Mouse (Mus musculus): ENCODE measurements around the gene Rtkn. TPM values are rescaled to one million over a fixed set of nuclear protein-coding genes. Genes with fewer than 3 reads are reported as not detected.

The Rtkn gene
- polyA plus RNA-seq, 1 experiment = 0.39 TPM

GRCm38 (mm10) chr6:83135571-83136161, 403 bp downstream of the Rtkn start:
- TF ChIP-seq GATA1 (IDR thresholded peaks at IDR 0.05; ENCODE audit: low read length) (no peak), TAL1 (IDR thresholded peaks at IDR 0.05; ENCODE audit: low read length) (no peak)
- H3K27me3 ChIP-seq (ENCODE audit: control insufficient read depth) = peaks cover 70% of the 10 kb centered on the region
- no peaks in the 10 kb centered on the region; the same call in 1 of the 2 replicates for H3K36me3 ChIP-seq (ENCODE audit: control insufficient read depth)
- peaks cover 26% of the 10 kb centered on the region for H3K4me1 ChIP-seq (ENCODE audit: control insufficient read depth)
- peak overlapping the region; percentile 56 for H3K4me3 ChIP-seq (replicated peaks)
- H3K9me3 ChIP-seq (ENCODE audit: control insufficient read depth, low read length) = no peaks in the 10 kb centered on the region

- H3K4me3 ChIP-seq (replicated peaks) = peak overlapping the region; percentile 56
- H3K9me3 ChIP-seq (ENCODE audit: control insufficient read depth, low read length) = no peaks in the 10 kb centered on the region
- peaks cover 75% of the 10 kb centered on the region for H3K27me3 ChIP-seq (ENCODE audit: control insufficient read depth)
- no peaks in the 10 kb centered on the region; the same call in 1 of the 2 replicates for H3K36me3 ChIP-seq (ENCODE audit: control insufficient read depth)
- H3K4me1 ChIP-seq (ENCODE audit: control insufficient read depth) = peaks cover 26% of the 10 kb centered on the region
- no peak for TF ChIP-seq TAL1 (IDR thresholded peaks at IDR 0.05; ENCODE audit: low read length)
- no peak for TF ChIP-seq GATA1 (IDR thresholded peaks at IDR 0.05; ENCODE audit: low read length)
Measured at GRCm38 (mm10) chr6:83136291-83136880, 1.1 kb downstream of the Rtkn start.

GRCm38 (mm10) chr6:83136881-83137575, 1.8 kb downstream of the Rtkn start:
- TF ChIP-seq TAL1 (IDR thresholded peaks at IDR 0.05; ENCODE audit: low read length) (no peak), GATA1 (IDR thresholded peaks at IDR 0.05; ENCODE audit: low read length) (no peak)
- H3K27me3 ChIP-seq (ENCODE audit: control insufficient read depth) = peaks cover 78% of the 10 kb centered on the region
- H3K4me3 ChIP-seq (replicated peaks) = peak overlapping the region; percentile 56
- no peaks in the 10 kb centered on the region; the same call in 1 of the 2 replicates for H3K36me3 ChIP-seq (ENCODE audit: control insufficient read depth)
- H3K9me3 ChIP-seq (ENCODE audit: control insufficient read depth, low read length) = no peaks in the 10 kb centered on the region
- H3K4me1 ChIP-seq (ENCODE audit: control insufficient read depth) = peaks cover 26% of the 10 kb centered on the region

- Histone ChIP-seq H3K4me1 (ENCODE audit: control insufficient read depth) (peaks cover 26% of the 10 kb centered on the region), H3K9me3 (ENCODE audit: control insufficient read depth, low read length) (no peaks in the 10 kb centered on the region), H3K27me3 (ENCODE audit: control insufficient read depth) (peaks cover 81% of the 10 kb centered on the region), H3K36me3 (ENCODE audit: control insufficient read depth) (no peaks in the 10 kb centered on the region; the same call in 1 of the 2 replicates), H3K4me3 (replicated peaks) (peak overlapping the region; percentile 56)
- TF ChIP-seq TAL1 (IDR thresholded peaks at IDR 0.05; ENCODE audit: low read length) = no peak
- TF ChIP-seq GATA1 (IDR thresholded peaks at IDR 0.05; ENCODE audit: low read length) = no peak
Measured at GRCm38 (mm10) chr6:83137576-83137950, 2.3 kb downstream of the Rtkn start.

- no peak for TF ChIP-seq TAL1 (IDR thresholded peaks at IDR 0.05; ENCODE audit: low read length)
- no peak for TF ChIP-seq GATA1 (IDR thresholded peaks at IDR 0.05; ENCODE audit: low read length)
- Histone ChIP-seq H3K4me1 (ENCODE audit: control insufficient read depth) (peaks cover 26% of the 10 kb centered on the region), H3K4me3 (replicated peaks) (peak overlapping the region; percentile 56), H3K27me3 (ENCODE audit: control insufficient read depth) (peaks cover 86% of the 10 kb centered on the region), H3K36me3 (ENCODE audit: control insufficient read depth) (no peaks in the 10 kb centered on the region; the same call in 1 of the 2 replicates), H3K9me3 (ENCODE audit: control insufficient read depth, low read length) (no peaks in the 10 kb centered on the region)
Measured at GRCm38 (mm10) chr6:83138056-83138455, 2.8 kb downstream of the Rtkn start.

- H3K36me3 ChIP-seq (ENCODE audit: control insufficient read depth) = no peaks in the 10 kb centered on the region; the same call in 1 of the 2 replicates
- H3K4me3 ChIP-seq (replicated peaks) = no peak overlapping the region
- no peaks in the 10 kb centered on the region for H3K9me3 ChIP-seq (ENCODE audit: control insufficient read depth, low read length)
- H3K27me3 ChIP-seq (ENCODE audit: control insufficient read depth) = peaks cover 84% of the 10 kb centered on the region
- TF ChIP-seq GATA1 (IDR thresholded peaks at IDR 0.05; ENCODE audit: low read length) (no peak), TAL1 (IDR thresholded peaks at IDR 0.05; ENCODE audit: low read length) (no peak)
- peaks cover 23% of the 10 kb centered on the region for H3K4me1 ChIP-seq (ENCODE audit: control insufficient read depth)
Measured at GRCm38 (mm10) chr6:83140044-83140443, 4.8 kb downstream of the Rtkn start.

GRCm38 (mm10) chr6:83141636-83142035, 6.4 kb downstream of the Rtkn start:
- H3K27me3 ChIP-seq (ENCODE audit: control insufficient read depth) = peaks cover 68% of the 10 kb centered on the region
- H3K4me1 ChIP-seq (ENCODE audit: control insufficient read depth) = peaks cover 18% of the 10 kb centered on the region
- H3K36me3 ChIP-seq (ENCODE audit: control insufficient read depth) = no peaks in the 10 kb centered on the region; the same call in 1 of the 2 replicates
- H3K4me3 ChIP-seq (replicated peaks) = no peak overlapping the region
- TF ChIP-seq GATA1 (IDR thresholded peaks at IDR 0.05; ENCODE audit: low read length) = no peak
- TF ChIP-seq TAL1 (IDR thresholded peaks at IDR 0.05; ENCODE audit: low read length) = no peak
- no peaks in the 10 kb centered on the region for H3K9me3 ChIP-seq (ENCODE audit: control insufficient read depth, low read length)

- Histone ChIP-seq H3K36me3 (ENCODE audit: control insufficient read depth) (no peaks in the 10 kb centered on the region; the same call in 1 of the 2 replicates), H3K9me3 (ENCODE audit: control insufficient read depth, low read length) (no peaks in the 10 kb centered on the region), H3K4me3 (replicated peaks) (no peak overlapping the region), H3K4me1 (ENCODE audit: control insufficient read depth) (peaks cover 12% of the 10 kb centered on the region), H3K27me3 (ENCODE audit: control insufficient read depth) (peaks cover 61% of the 10 kb centered on the region)
- TF ChIP-seq GATA1 (IDR thresholded peaks at IDR 0.05; ENCODE audit: low read length) (no peak), TAL1 (IDR thresholded peaks at IDR 0.05; ENCODE audit: low read length) (no peak)
Measured at GRCm38 (mm10) chr6:83142211-83142731, 7.0 kb downstream of the Rtkn start.

GRCm38 (mm10) chr6:83142886-83143285, 7.6 kb downstream of the Rtkn start:
- Histone ChIP-seq H3K27me3 (ENCODE audit: control insufficient read depth) (peaks cover 55% of the 10 kb centered on the region), H3K4me3 (replicated peaks) (no peak overlapping the region), H3K36me3 (ENCODE audit: control insufficient read depth) (no peaks in the 10 kb centered on the region; the same call in 1 of the 2 replicates), H3K4me1 (ENCODE audit: control insufficient read depth) (peaks cover 5% of the 10 kb centered on the region), H3K9me3 (ENCODE audit: control insufficient read depth, low read length) (no peaks in the 10 kb centered on the region)
- TF ChIP-seq GATA1 (IDR thresholded peaks at IDR 0.05; ENCODE audit: low read length) = no peak
- no peak for TF ChIP-seq TAL1 (IDR thresholded peaks at IDR 0.05; ENCODE audit: low read length)
